Mouse (Mus musculus): ENCODE data around the gene Elob.

The Elob gene

DNA sequence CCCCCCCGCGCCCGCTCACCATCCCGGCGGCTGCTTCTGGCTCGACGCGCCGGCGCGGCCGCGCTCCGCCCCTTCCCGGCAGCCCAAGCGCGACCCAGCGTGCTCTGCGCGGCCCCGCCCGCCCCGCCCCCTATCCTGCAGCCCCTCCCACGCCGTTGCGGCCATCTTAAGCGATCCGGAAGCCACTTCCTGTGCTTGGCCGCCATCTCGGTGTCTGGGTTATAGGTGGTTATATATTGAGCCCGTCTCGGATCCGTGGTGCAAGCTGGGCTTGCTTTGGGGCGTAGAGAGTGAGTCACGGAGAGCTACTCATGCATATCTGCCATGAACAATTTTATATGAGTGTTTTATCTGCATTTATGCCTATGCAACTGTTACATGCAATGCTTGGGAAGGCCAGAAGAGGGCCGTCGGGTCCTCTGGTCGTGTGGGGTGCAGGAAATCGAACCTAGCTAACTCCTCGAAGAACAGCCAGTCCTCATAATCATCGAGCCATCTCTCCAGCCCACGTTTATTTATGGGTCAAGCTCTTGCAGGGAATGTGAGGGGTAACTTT lies at the start of gene Elob:
Gene Elob, minus strand, starts transcription at position 73 of the 556 bp plus-strand sequence.
- DNase-seq (ENCODE audit: low spot score in 2 of 2): peak; percentile 65 to 75

DNA sequence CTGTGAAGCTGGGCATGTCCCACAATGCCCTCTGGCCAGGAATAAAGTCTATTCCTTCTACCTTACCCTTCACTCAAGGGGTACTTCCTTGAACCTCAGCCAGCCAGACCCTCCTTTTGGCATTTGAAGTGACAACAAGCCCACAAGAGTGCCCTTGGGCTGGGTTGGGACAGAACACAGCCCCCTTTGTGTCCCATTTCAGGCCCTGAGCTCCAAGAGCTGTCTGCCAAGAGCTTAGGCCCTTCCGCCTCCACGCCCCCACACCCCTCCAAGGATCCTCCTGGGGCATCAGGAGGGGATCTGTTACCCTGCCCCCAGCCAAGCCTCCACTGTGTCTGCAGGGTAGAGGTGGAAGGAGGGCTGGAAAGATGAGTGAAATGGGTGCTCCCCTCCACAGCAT lies 48.2 kb upstream of the Elob start:
- no peak for DNase-seq (ENCODE audit: low spot score in 2 of 2)

GRCm38 (mm10) chr17:23876741-23877140 lies 47.8 kb upstream of the Elob start:
- no peak for DNase-seq (ENCODE audit: low spot score in 2 of 2)

- peak in 1 of 2 experiments; percentile 10 for DNase-seq (ENCODE audit: low spot score in 2 of 2)
These were observed 45.2 kb upstream of the Elob start for GRCm38 (mm10) chr17:23873884-23874856.

DNA sequence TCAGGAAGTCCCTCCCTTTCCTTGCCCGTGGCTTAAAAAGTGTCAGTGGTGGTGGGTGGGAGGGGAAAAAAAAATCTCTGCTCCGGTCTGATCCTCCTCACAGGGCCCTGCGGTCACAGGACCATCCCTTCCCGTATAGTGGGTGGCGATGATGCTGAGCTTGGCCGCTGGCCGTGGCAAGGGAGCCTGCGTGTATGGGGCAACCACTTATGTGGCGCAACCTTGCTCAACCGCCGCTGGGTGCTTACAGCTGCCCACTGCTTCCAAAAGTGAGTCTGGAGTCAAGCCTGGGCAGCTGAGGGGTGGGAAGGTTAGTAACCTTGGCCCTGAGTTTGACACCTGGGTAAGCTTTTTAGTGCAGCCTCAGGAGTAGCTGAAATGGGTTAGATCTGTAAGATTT lies 39.6 kb upstream of the Elob start:
- DNase-seq (ENCODE audit: low spot score in 2 of 2): no peak

- DNase-seq (ENCODE audit: low spot score in 2 of 2): no peak
These were observed 38.8 kb upstream of the Elob start, which contains the start of gene Prss21 for GRCm38 (mm10) chr17:23867756-23868155. Gene Prss21, plus strand, starts transcription at chr17:23868056.

DNA sequence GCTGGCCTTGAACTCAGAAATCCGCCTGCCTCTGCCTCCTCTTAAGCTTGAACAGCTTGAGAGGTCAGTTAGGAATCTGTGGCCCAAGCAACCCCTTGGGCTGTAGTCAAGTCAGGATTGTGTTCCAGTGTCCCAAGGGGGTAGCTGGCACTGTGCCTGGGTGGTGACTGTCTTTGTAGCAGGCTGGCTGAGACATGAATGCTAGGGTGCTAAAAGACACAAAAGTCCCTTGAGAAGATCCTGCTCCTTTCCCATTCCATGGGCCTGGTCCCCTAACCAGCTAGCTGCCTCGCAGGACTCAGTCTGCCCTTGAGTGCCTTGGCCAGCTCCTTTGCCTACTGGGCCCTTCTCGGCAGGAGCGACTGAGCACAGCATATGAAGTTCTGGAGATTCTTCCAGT lies 34.0 kb upstream of the Elob start:
- no peak for DNase-seq (ENCODE audit: low spot score in 2 of 2)

DNA sequence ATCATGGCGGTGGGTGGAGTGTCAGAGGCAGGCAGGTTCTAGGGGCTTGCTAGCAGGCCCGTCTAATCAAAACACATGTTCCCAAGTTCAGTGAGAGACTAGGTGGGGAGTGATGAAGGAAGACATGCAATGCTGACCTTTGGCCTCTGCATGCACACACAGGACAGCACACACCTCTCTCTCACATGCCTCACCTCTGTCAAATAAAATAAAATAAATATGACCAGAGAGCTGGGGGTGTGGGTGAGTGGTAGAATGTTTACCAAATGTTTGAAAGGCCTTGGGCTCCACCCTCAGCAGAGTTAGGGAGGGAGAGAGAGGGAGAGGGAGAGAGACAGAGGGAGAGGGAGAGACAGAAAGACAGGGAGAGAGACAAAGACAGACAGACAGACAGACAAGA lies 29.0 kb upstream of the Elob start:
- no peak for DNase-seq (ENCODE audit: low spot score in 2 of 2)

GRCm38 (mm10) chr17:23857193-23857592 lies 28.3 kb upstream of the Elob start:
- DNase-seq (ENCODE audit: low spot score in 2 of 2): no peak

- DNase-seq (ENCODE audit: low spot score in 2 of 2): no peak
These were observed 25.4 kb upstream of the Elob start for GRCm38 (mm10) chr17:23854229-23854765.

GRCm38 (mm10) chr17:23853292-23853691 lies 24.4 kb upstream of the Elob start:
- DNase-seq (ENCODE audit: low spot score in 2 of 2): peak; percentile 37 to 62

DNA sequence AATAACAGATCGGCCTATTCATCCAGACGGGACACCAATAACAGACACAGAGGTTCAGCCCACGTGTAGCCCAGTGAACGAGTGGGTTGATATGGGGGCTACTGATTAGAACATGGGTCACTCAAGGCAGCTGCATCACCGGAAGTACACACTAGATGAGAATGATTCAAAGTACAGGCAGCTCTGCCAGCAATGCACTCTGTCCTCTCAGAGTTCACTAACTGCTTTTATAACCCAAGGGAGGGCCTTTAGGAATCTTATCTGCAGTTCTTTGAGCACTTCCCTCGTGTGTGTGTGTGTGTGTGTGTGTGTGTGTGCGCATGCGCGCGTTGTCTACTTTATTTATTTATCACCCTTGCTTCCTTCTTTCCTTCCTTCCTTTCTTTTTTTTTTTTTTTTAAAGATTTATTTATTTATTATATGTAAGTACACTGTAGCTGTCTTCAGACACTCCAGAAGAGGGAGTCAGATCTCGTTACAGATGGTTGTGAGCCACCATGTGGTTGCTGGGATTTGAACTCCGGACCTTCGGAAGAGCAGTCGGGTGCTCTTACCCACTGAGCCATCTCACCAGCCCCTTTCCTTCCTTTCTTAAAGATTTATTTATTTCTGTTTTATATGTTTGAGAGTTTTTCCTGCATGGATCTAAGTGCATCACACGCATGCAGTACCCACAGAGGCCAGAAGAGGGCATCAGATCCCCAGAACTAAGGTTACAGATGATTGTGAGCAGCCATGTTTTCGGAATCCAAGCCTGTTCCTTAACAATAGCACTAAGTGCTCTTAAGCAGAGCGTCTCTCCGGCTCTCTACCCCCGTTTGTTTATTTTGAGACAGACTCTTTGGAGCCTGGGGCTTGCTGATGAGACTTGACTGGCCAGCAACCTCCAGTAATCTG lies 22.2 kb upstream of the Elob start:
- DNase-seq (ENCODE audit: low spot score in 2 of 2): peak; percentile 31 to 43

GRCm38 (mm10) chr17:23850028-23850427 lies 21.1 kb upstream of the Elob start:
- DNase-seq (ENCODE audit: low spot score in 2 of 2): no peak

- DNase-seq (ENCODE audit: low spot score in 2 of 2): peak; percentile 34 to 56
These were observed 14.9 kb upstream of the Elob start, which contains the start of the genes Prss32 and Prss41 for GRCm38 (mm10) chr17:23843812-23844273. Gene Prss32, plus strand, starts transcription at chr17:23843855. Gene Prss41, minus strand, starts transcription at chr17:23844172.

- DNase-seq (ENCODE audit: low spot score in 2 of 2): no peak
These were observed 14.3 kb upstream of the Elob start for GRCm38 (mm10) chr17:23843141-23843811.

DNA sequence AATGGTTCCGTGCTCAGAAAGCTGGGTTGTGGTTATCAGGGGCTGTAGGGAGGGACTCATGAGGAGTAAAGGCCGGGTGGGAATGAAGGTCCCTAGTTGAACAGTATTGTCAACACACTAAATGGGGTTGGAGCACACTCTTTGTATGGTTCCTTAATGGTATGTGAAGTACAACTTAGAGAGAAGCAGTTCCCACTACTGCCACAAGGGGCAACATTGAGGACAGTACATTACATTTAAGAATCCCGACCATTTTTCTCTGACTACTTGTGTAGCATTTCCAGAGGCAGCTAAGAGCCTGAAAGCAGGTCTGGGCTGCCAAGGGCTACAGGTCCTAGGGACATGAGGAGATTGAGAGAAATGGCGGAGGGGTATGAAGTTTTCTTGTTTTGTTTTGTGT lies 12.2 kb upstream of the Elob start:
- peak in 1 of 2 experiments; percentile 60 for DNase-seq (ENCODE audit: low spot score in 2 of 2)

DNA sequence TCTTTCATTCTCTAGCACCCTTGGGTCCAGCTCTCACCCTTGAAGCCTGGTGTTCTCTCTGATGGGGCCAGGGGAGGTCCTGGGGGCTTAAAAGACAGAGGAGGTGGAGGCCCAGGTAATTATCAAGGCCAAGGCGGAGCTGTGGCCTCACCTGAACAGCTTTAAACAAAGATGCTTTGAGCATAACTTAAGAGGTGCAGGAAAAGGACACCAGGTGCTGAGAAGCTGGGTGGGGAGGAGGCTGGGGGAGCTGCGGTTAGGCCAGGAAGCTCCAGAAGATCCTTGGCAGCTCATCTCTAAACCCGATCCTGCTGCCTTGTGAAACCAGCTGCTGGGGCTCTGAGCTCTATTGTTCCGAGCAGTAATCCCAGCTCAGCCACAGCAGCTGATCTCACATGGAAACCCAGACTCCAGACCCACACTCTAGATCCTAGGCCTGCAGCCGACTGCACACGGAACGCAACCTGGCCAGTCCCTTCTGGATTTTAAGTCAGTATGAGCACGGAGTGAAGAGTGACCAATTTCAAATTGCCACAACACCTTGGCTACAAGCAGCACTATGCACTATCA lies 7.2 kb upstream of the Elob start, which contains the start of gene Prss33:
Gene Prss33, minus strand, starts transcription at position 51 of the 570 bp plus-strand sequence.
- DNase-seq (ENCODE audit: low spot score in 2 of 2): no peak

DNA sequence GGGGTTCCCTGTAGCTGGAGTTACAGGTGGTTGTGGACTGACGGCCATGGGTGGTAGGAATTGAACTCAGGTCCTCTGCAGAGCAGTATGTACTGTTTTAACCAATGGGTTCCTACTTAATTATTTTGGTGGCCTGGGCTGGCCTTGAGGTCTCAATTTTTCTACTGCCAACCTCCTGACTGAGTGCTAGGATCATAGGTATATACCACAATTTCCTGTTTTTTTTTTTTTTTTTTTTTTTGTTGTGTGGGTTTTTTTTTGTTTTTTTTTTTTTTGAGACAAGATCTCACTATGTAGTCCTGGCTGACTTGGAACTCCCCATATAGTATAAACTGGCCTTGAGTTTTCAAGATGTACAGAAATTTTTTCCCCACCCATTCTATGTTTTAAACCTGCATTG lies 2.3 kb upstream of the Elob start:
- DNase-seq (ENCODE audit: low spot score in 2 of 2): no peak

DNA sequence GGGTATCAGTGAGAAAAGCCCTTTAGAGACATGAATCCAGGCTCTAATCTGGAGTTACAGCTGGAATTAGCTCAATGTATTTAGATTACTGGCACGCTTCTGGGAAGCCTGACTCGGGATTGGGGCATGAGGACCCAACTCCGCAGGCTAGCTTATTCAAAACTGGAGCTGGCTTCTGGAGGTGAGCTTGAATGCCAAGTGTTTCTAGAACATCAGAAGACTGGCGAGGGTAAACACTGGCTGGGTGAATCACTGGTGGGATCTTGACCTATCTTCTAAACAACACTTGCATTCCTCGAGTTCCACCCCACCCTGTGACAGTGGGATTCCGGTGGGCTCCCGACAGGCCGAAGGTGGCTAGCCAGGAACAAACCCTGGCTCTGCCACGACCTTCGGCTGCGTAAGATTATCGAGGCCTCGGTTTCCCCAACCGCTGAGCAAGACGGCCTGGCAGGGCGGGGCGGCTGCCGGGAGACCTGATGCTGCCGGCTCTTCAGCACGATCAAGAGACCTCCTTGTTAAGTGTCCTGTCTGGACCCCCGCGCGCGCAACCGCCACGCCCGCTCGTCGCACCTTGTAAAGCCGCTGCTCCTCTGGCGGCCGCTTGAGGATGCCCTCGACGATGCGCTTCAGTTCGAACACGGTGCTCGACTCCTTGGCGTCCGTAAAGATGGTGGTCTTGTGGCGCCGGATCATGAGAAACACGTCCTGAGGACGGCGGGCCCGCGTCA lies 500 bp downstream of the Elob start:
- peak; percentile 32 to 48 for DNase-seq (ENCODE audit: low spot score in 2 of 2)

- DNase-seq (ENCODE audit: low spot score in 2 of 2): no peak
These were observed 3.3 kb downstream of the Elob start for GRCm38 (mm10) chr17:23825591-23825990.

Measured in spleen, postnatal 14 days (tissue).